In genomic region chr11:70573872-70574271, GRCm38 (mm10) we compare ENCODE assay signal across 18 mouse cellular contexts. TPM values are rescaled to one million over a fixed set of nuclear protein-coding genes. Genes with fewer than 3 reads are reported as not detected.
DNase-seq lines count a peak whose midpoint lies in the region; ATAC-seq and TF ChIP-seq lines count a peak whose summit lies in the region.
"Had no signal": no experiment of that assay in that cellular context is flagged by ENCODE, and none has a peak within 500 bp of the region (broad histone marks: within the 10 kb centered on the region; RNA-seq: fewer than 3 reads in every experiment).

No protein-coding gene starts in this region.

- H3K4me1 ChIP-seq in hindbrain, embryonic 12.5 days: peaks cover 31% of the 10 kb centered on the region
- peaks cover 3% of the 10 kb centered on the region for H3K4me1 ChIP-seq in hindbrain, embryonic 16.5 days (ENCODE audit: control insufficient read depth, insufficient read depth, low read depth, low read length)
- peaks cover 3% of the 10 kb centered on the region; the same call in 1 of the 2 replicates for H3K4me1 ChIP-seq in neural tube, embryonic 11.5 days (ENCODE audit: control insufficient read depth, insufficient read depth, low read length)
- no peaks in the 10 kb centered on the region for H3K4me1 ChIP-seq in forebrain, postnatal 0 days (ENCODE audit: insufficient read depth)
- H3K4me1 ChIP-seq in intestine, embryonic 16.5 days (ENCODE audit: control insufficient read depth, insufficient read depth, low read length): peaks cover 37% of the 10 kb centered on the region

- no peaks in the 10 kb centered on the region for H3K9me3 ChIP-seq in hindbrain, embryonic 12.5 days (replicated peaks)
- no peaks in the 10 kb centered on the region for H3K9me3 ChIP-seq in hindbrain, embryonic 16.5 days (ENCODE audit: control insufficient read depth, low read length)
- H3K9me3 ChIP-seq in neural tube, embryonic 11.5 days (ENCODE audit: control insufficient read depth, low read length): no peaks in the 10 kb centered on the region
- H3K9me3 ChIP-seq in forebrain, postnatal 0 days (ENCODE audit: low read length): no peaks in the 10 kb centered on the region
- no peaks in the 10 kb centered on the region for H3K9me3 ChIP-seq in intestine, embryonic 16.5 days (ENCODE audit: control insufficient read depth, low read length)
- H3K9me3 ChIP-seq: hindbrain, embryonic 15.5 days had no signal

- no peak overlapping the region for H3K9ac ChIP-seq in hindbrain, embryonic 12.5 days
- H3K9ac ChIP-seq in hindbrain, embryonic 16.5 days (ENCODE audit: low read depth, low read length): no peak overlapping the region
- no peak overlapping the region for H3K9ac ChIP-seq in neural tube, embryonic 11.5 days (ENCODE audit: low read length)
- H3K9ac ChIP-seq in forebrain, postnatal 0 days: no peak overlapping the region
- H3K9ac ChIP-seq in intestine, embryonic 16.5 days (ENCODE audit: low read depth, low read length): no peak overlapping the region
- H3K9ac ChIP-seq: hindbrain, embryonic 15.5 days had no signal

- no peak overlapping the region for H3K4me3 ChIP-seq in hindbrain, embryonic 12.5 days
- no peak overlapping the region for H3K4me3 ChIP-seq in hindbrain, embryonic 16.5 days (ENCODE audit: low read length)
- H3K4me3 ChIP-seq in neural tube, embryonic 11.5 days (ENCODE audit: low read depth, low read length): no peak overlapping the region
- H3K4me3 ChIP-seq in forebrain, postnatal 0 days (ENCODE audit: low read depth, low read length): no peak overlapping the region
- H3K4me3 ChIP-seq in intestine, embryonic 16.5 days (ENCODE audit: low read length): no peak overlapping the region
- H3K4me3 ChIP-seq: heart, adult 2 months; hindbrain, embryonic 15.5 days had no signal

- no peak overlapping the region for H3K4me2 ChIP-seq in hindbrain, embryonic 12.5 days (replicated peaks)
- no peak overlapping the region for H3K4me2 ChIP-seq in hindbrain, embryonic 16.5 days (ENCODE audit: low read length)
- no peak overlapping the region for H3K4me2 ChIP-seq in neural tube, embryonic 11.5 days (ENCODE audit: low read depth)
- no peak overlapping the region for H3K4me2 ChIP-seq in forebrain, postnatal 0 days (ENCODE audit: low read depth)
- H3K4me2 ChIP-seq in intestine, embryonic 16.5 days (ENCODE audit: low read depth, low read length): no peak overlapping the region
- H3K4me2 ChIP-seq: hindbrain, embryonic 15.5 days; liver, embryonic 11.5 days had no signal

- TF ChIP-seq CTCF in forebrain, postnatal 0 days (IDR thresholded peaks at IDR 0.05; ENCODE audit: low read depth): no peak

- no peak for ATAC-seq in hindbrain, embryonic 12.5 days (ENCODE audit: low FRiP score)
- no peak for ATAC-seq in hindbrain, embryonic 16.5 days
- no peak for ATAC-seq in neural tube, embryonic 11.5 days (ENCODE audit: insufficient read depth, low FRiP score, low TSS enrichment)
- ATAC-seq in forebrain, postnatal 0 days: peak; percentile 38; the same call in 1 of the 2 replicates
- no peak for ATAC-seq in intestine, embryonic 16.5 days

- H3K27me3 ChIP-seq in hindbrain, embryonic 12.5 days: no peaks in the 10 kb centered on the region
- no peaks in the 10 kb centered on the region for H3K27me3 ChIP-seq in hindbrain, embryonic 16.5 days (replicated peaks; ENCODE audit: control insufficient read depth, insufficient read depth, low read length)
- no peaks in the 10 kb centered on the region for H3K27me3 ChIP-seq in neural tube, embryonic 11.5 days (ENCODE audit: control insufficient read depth, insufficient read depth, low read length)
- H3K27me3 ChIP-seq in forebrain, postnatal 0 days (ENCODE audit: insufficient read depth, low read length): no peaks in the 10 kb centered on the region
- no peaks in the 10 kb centered on the region for H3K27me3 ChIP-seq in intestine, embryonic 16.5 days (replicated peaks; ENCODE audit: control insufficient read depth, insufficient read depth, low read length)
- H3K27me3 ChIP-seq: hindbrain, embryonic 15.5 days had no signal

- H3K36me3 ChIP-seq in hindbrain, embryonic 12.5 days: no peaks in the 10 kb centered on the region
- no peaks in the 10 kb centered on the region for H3K36me3 ChIP-seq in hindbrain, embryonic 16.5 days (ENCODE audit: control insufficient read depth, insufficient read depth, low read length)
- H3K36me3 ChIP-seq in neural tube, embryonic 11.5 days (ENCODE audit: control insufficient read depth, insufficient read depth, low read length): no peaks in the 10 kb centered on the region
- no peaks in the 10 kb centered on the region for H3K36me3 ChIP-seq in forebrain, postnatal 0 days (ENCODE audit: insufficient read depth)
- H3K36me3 ChIP-seq in intestine, embryonic 16.5 days (ENCODE audit: control insufficient read depth, insufficient read depth, low read length): no peaks in the 10 kb centered on the region
- H3K36me3 ChIP-seq: hindbrain, embryonic 15.5 days had no signal

- DNase-seq in neural tube, embryonic 11.5 days (ENCODE audit: low spot score): no peak
- no peak for DNase-seq in neural tube, embryonic 10.5 days (ENCODE audit: extremely low spot score, low spot score)
- DNase-seq in forebrain, postnatal 0 days: no peak
- no peak for DNase-seq in gastrocnemius, adult 8-10 months (ENCODE audit: low spot score in 2 of 2)
- no peak for DNase-seq in embryo, embryonic 9.5 days (ENCODE audit: extremely low spot score)
- DNase-seq: adrenal gland, postnatal 10 days; cerebellum, adult 11 months; heart, adult 2 months; right cerebral cortex, adult 18-20 months; thymus, postnatal 14 days had no signal

- 62% methylated on average over 6 of the region's 6 CpGs for WGBS in hindbrain, embryonic 12.5 days
- 57% methylated on average over 6 of the region's 6 CpGs for WGBS in hindbrain, embryonic 16.5 days
- 62% methylated on average over 6 of the region's 6 CpGs for WGBS in neural tube, embryonic 11.5 days
- WGBS in forebrain, postnatal 0 days: 24% methylated on average over 6 of the region's 6 CpGs
- 76% methylated on average over 6 of the region's 6 CpGs for WGBS in intestine, embryonic 16.5 days

- H3K27ac ChIP-seq in hindbrain, embryonic 12.5 days: peak overlapping the region; percentile 48
- no peak overlapping the region for H3K27ac ChIP-seq in hindbrain, embryonic 16.5 days (ENCODE audit: low read depth, low read length)
- peak overlapping the region; percentile 23; the same call in 1 of the 2 replicates for H3K27ac ChIP-seq in neural tube, embryonic 11.5 days (ENCODE audit: low read depth, low read length)
- H3K27ac ChIP-seq in forebrain, postnatal 0 days (ENCODE audit: low read depth, low read length): peak overlapping the region; percentile 17; the same call in 1 of the 2 replicates
- H3K27ac ChIP-seq in intestine, embryonic 16.5 days (ENCODE audit: low read length): no peak overlapping the region
- H3K27ac ChIP-seq: heart, adult 2 months; hindbrain, embryonic 15.5 days had no signal

RNA-seq across cellular contexts. Expression of gene Mink1, which starts 11.2 kb away (rescaled TPM):
- polyA plus RNA-seq in hindbrain, embryonic 12.5 days (2016; fragmentation: Nextera tagmentation; extraction: Ambion mirVana): 17.3 and 19.1 TPM in 2 replicates
- 14.4 and 19.1 TPM in 2 replicates for polyA plus RNA-seq in hindbrain, embryonic 16.5 days (2015; fragmentation: Nextera tagmentation; extraction: Ambion mirVana)
- polyA plus RNA-seq in neural tube, embryonic 11.5 days (2014; fragmentation: Nextera tagmentation; extraction: Ambion mirVana): 15.0 and 16.0 TPM in 2 replicates
- total RNA-seq in forebrain, postnatal 0 days (2014; rRNA removed): 63.5 and 81.2 TPM in 2 replicates
- 9.5 and 15.0 TPM in 2 replicates for polyA plus RNA-seq in forebrain, postnatal 0 days (2015; fragmentation: Nextera tagmentation; extraction: Ambion mirVana)
- total RNA-seq in gastrocnemius, adult 8-10 months (2022): 10 to 100 TPM; 32.5 to 38.7 (median 33.7) TPM
- polyA plus RNA-seq in intestine, embryonic 16.5 days (2015; fragmentation: Nextera tagmentation; extraction: Ambion mirVana): 9.3 and 10.6 TPM in 2 replicates

RNA-seq across cellular contexts. Expression of gene Pld2, which starts 34.0 kb away (rescaled TPM):
- polyA plus RNA-seq in hindbrain, embryonic 12.5 days (2016; fragmentation: Nextera tagmentation; extraction: Ambion mirVana): 7.2 and 7.8 TPM in 2 replicates
- polyA plus RNA-seq in hindbrain, embryonic 16.5 days (2015; fragmentation: Nextera tagmentation; extraction: Ambion mirVana): 20.6 and 21.4 TPM in 2 replicates
- 2.9 and 4.0 TPM in 2 replicates for polyA plus RNA-seq in neural tube, embryonic 11.5 days (2014; fragmentation: Nextera tagmentation; extraction: Ambion mirVana)
- 33.7 and 40.5 TPM in 2 replicates for total RNA-seq in forebrain, postnatal 0 days (2014; rRNA removed)
- 8.4 and 11.6 TPM in 2 replicates for polyA plus RNA-seq in forebrain, postnatal 0 days (2015; fragmentation: Nextera tagmentation; extraction: Ambion mirVana)
- 10 to 100 TPM; 15.3 to 17.8 (median 15.4) TPM for total RNA-seq in gastrocnemius, adult 8-10 months (2022)
- polyA plus RNA-seq in intestine, embryonic 16.5 days (2015; fragmentation: Nextera tagmentation; extraction: Ambion mirVana): 9.3 and 10.0 TPM in 2 replicates

RNA-seq across cellular contexts. Expression of gene Gm40193, which starts 41.1 kb away (rescaled TPM):
- polyA plus RNA-seq in hindbrain, embryonic 12.5 days (2016; fragmentation: Nextera tagmentation; extraction: Ambion mirVana): not detected in 2 replicates
- not detected in 2 replicates for polyA plus RNA-seq in hindbrain, embryonic 16.5 days (2015; fragmentation: Nextera tagmentation; extraction: Ambion mirVana)
- not detected in 2 replicates for polyA plus RNA-seq in neural tube, embryonic 11.5 days (2014; fragmentation: Nextera tagmentation; extraction: Ambion mirVana)
- not detected in 2 replicates for total RNA-seq in forebrain, postnatal 0 days (2014; rRNA removed)
- polyA plus RNA-seq in forebrain, postnatal 0 days (2015; fragmentation: Nextera tagmentation; extraction: Ambion mirVana): not detected in 2 replicates
- total RNA-seq in gastrocnemius, adult 8-10 months (2022): not detected
- not detected in 2 replicates for polyA plus RNA-seq in intestine, embryonic 16.5 days (2015; fragmentation: Nextera tagmentation; extraction: Ambion mirVana)
- total RNA-seq: adrenal gland, postnatal 10 days; heart, adult 2 months; layer of hippocampus, postnatal 25 days had no signal
- polyA plus RNA-seq: embryonic facial prominence, embryonic 11.5 days; heart, adult 2 months; hindbrain, embryonic 15.5 days; kidney, embryonic 14.5 days; liver, embryonic 11.5 days had no signal

RNA-seq across cellular contexts. Expression of gene 4930544D05Rik, which starts 41.8 kb away (rescaled TPM):
- polyA plus RNA-seq in hindbrain, embryonic 12.5 days (2016; fragmentation: Nextera tagmentation; extraction: Ambion mirVana): not detected in 2 replicates
- not detected in 2 replicates for polyA plus RNA-seq in hindbrain, embryonic 16.5 days (2015; fragmentation: Nextera tagmentation; extraction: Ambion mirVana)
- polyA plus RNA-seq in neural tube, embryonic 11.5 days (2014; fragmentation: Nextera tagmentation; extraction: Ambion mirVana): not detected in 2 replicates
- total RNA-seq in forebrain, postnatal 0 days (2014; rRNA removed): 0.31 and 0.48 TPM in 2 replicates
- not detected in 2 replicates for polyA plus RNA-seq in forebrain, postnatal 0 days (2015; fragmentation: Nextera tagmentation; extraction: Ambion mirVana)
- total RNA-seq in gastrocnemius, adult 8-10 months (2022): not detected
- polyA plus RNA-seq in intestine, embryonic 16.5 days (2015; fragmentation: Nextera tagmentation; extraction: Ambion mirVana): not detected in 2 replicates
- total RNA-seq: adrenal gland, postnatal 10 days; heart, adult 2 months had no signal
- polyA plus RNA-seq: embryonic facial prominence, embryonic 11.5 days; hindbrain, embryonic 15.5 days; kidney, embryonic 14.5 days; liver, embryonic 11.5 days had no signal

RNA-seq across cellular contexts. Expression of gene Chrne, which starts 45.1 kb away (rescaled TPM):
- polyA plus RNA-seq in hindbrain, embryonic 12.5 days (2016; fragmentation: Nextera tagmentation; extraction: Ambion mirVana): not detected in 2 replicates
- polyA plus RNA-seq in hindbrain, embryonic 16.5 days (2015; fragmentation: Nextera tagmentation; extraction: Ambion mirVana): not detected in 2 replicates
- polyA plus RNA-seq in neural tube, embryonic 11.5 days (2014; fragmentation: Nextera tagmentation; extraction: Ambion mirVana): 0.41 TPM in 1 of 2 replicates, not detected in the other
- 0.92 TPM in 1 of 2 replicates, not detected in the other for total RNA-seq in forebrain, postnatal 0 days (2014; rRNA removed)
- polyA plus RNA-seq in forebrain, postnatal 0 days (2015; fragmentation: Nextera tagmentation; extraction: Ambion mirVana): 0.58 and 1.0 TPM in 2 replicates
- total RNA-seq in gastrocnemius, adult 8-10 months (2022): 10 to 100 TPM; 11.2 to 20.5 (median 14.7) TPM
- polyA plus RNA-seq in intestine, embryonic 16.5 days (2015; fragmentation: Nextera tagmentation; extraction: Ambion mirVana): 0.17 TPM in 1 of 2 replicates, not detected in the other
- total RNA-seq: heart, adult 2 months had no signal
- polyA plus RNA-seq: embryonic facial prominence, embryonic 11.5 days; heart, adult 2 months; kidney, embryonic 14.5 days; liver, embryonic 11.5 days had no signal

Comparison
In these comparisons a context has a peak if more than half of its experiments do, and no peak if none do; other contexts are left out.
1. H3K27ac ChIP-seq: peak in hindbrain, embryonic 12.5 days (single experiment), neural tube, embryonic 11.5 days (single experiment) and forebrain, postnatal 0 days (single experiment); none in hindbrain, embryonic 16.5 days (single experiment) and intestine, embryonic 16.5 days (single experiment).